Comparison of ENCODE assay signal across 16 mouse cellular contexts in genomic region chr13:94134646-94135045, GRCm38 (mm10).
DNase-seq lines count a peak whose midpoint lies in the region; ATAC-seq and TF ChIP-seq lines count a peak whose summit lies in the region.
"Had no signal": no experiment of that assay in that cellular context is flagged by ENCODE, and none has a peak within 500 bp of the region (broad histone marks: within the 10 kb centered on the region; RNA-seq: fewer than 3 reads in every experiment).

No protein-coding gene starts in this region.

- peaks cover 12% of the 10 kb centered on the region for H3K4me1 ChIP-seq in kidney, adult 2 months (ENCODE audit: control insufficient read depth, insufficient read depth, low read length)
- H3K4me1 ChIP-seq in lung, postnatal 0 days (ENCODE audit: insufficient read depth, low read depth, low read length): peaks cover 22% of the 10 kb centered on the region
- peaks cover 63% of the 10 kb centered on the region for H3K4me1 ChIP-seq in limb, embryonic 10.5 days
- peaks cover 5% of the 10 kb centered on the region; the same call in 1 of the 2 replicates for H3K4me1 ChIP-seq in stomach, postnatal 0 days (replicated peaks; ENCODE audit: control insufficient read depth, insufficient read depth)

- DNase-seq in kidney, adult 2 months: no peak
- DNase-seq in kidney, adult 11 months: no peak
- no peak for DNase-seq in lung, postnatal 0 days (ENCODE audit: low spot score)
- no peak for DNase-seq in lung, postnatal 36 days
- no peak for DNase-seq in limb, embryonic 10.5 days (ENCODE audit: low spot score)
- DNase-seq in stomach, postnatal 0 days (ENCODE audit: low spot score): no peak
- DNase-seq in ovary, postnatal 36 days (ENCODE audit: low spot score): no peak
- DNase-seq in c-Kit-positive CD71-positive TER-119-positive erythroid progenitor cells, embryonic 14.5 days (ENCODE audit: low spot score): no peak
- DNase-seq: adrenal gland, adult 2 months; cerebellum, adult 11-12 months; cerebellum, postnatal 36 days; midbrain, embryonic 14.5 days had no signal

- peak overlapping the region; percentile 55; the same call in 1 of the 2 replicates for H3K27ac ChIP-seq in kidney, adult 2 months (ENCODE audit: insufficient read depth, low read depth, low read length)
- peak overlapping the region; percentile 9; the same call in 1 of the 2 replicates for H3K27ac ChIP-seq in lung, postnatal 0 days (ENCODE audit: low read length)
- peak overlapping the region; percentile 66; the same call in 1 of the 2 replicates for H3K27ac ChIP-seq in limb, embryonic 10.5 days
- peak overlapping the region; percentile 63 for H3K27ac ChIP-seq in stomach, postnatal 0 days (replicated peaks)
- H3K27ac ChIP-seq: forebrain, embryonic 12.5 days; liver, embryonic 12.5 days; macrophage had no signal

- H3K9me3 ChIP-seq in lung, postnatal 0 days (ENCODE audit: low read length): no peaks in the 10 kb centered on the region
- no peaks in the 10 kb centered on the region for H3K9me3 ChIP-seq in limb, embryonic 10.5 days (replicated peaks)
- no peaks in the 10 kb centered on the region for H3K9me3 ChIP-seq in stomach, postnatal 0 days (ENCODE audit: control insufficient read depth, low read length)
- H3K9me3 ChIP-seq: embryonic facial prominence, embryonic 13.5 days; forebrain, embryonic 12.5 days; liver, embryonic 12.5 days had no signal

- WGBS in kidney, adult 2 months: 34% methylated on average over 7 of the region's 7 CpGs
- 52% methylated on average over 7 of the region's 7 CpGs for whole genome bisulfite sequencing in lung, postnatal 0 days
- WGBS in limb, embryonic 10.5 days: 66% methylated on average over 7 of the region's 7 CpGs
- 66% methylated on average over 7 of the region's 7 CpGs for WGBS in stomach, postnatal 0 days

- no peak for TF ChIP-seq EP300 in lung, postnatal 0 days (IDR thresholded peaks at IDR 0.05)
- TF ChIP-seq EP300 in stomach, postnatal 0 days (optimal IDR thresholded peaks at IDR 0.05): no peak

- TF ChIP-seq CTCF in kidney, adult 2 months (conservative IDR thresholded peaks at IDR 0.05; ENCODE audit: insufficient read depth, insufficient read length, low read depth, low read length): no peak
- no peak for TF ChIP-seq CTCF in lung, postnatal 0 days (IDR thresholded peaks at IDR 0.05)
- TF ChIP-seq CTCF in stomach, postnatal 0 days (IDR thresholded peaks at IDR 0.05; ENCODE audit: low read depth): no peak

- no peaks in the 10 kb centered on the region for H3K36me3 ChIP-seq in kidney, adult 2 months (ENCODE audit: control insufficient read depth, insufficient read depth, low read length)
- no peaks in the 10 kb centered on the region for H3K36me3 ChIP-seq in lung, postnatal 0 days (ENCODE audit: insufficient read depth, low read length)
- peaks cover 18% of the 10 kb centered on the region for H3K36me3 ChIP-seq in limb, embryonic 10.5 days
- H3K36me3 ChIP-seq in stomach, postnatal 0 days (ENCODE audit: control insufficient read depth, insufficient read depth, low read length): no peaks in the 10 kb centered on the region
- H3K36me3 ChIP-seq: embryonic facial prominence, embryonic 13.5 days; forebrain, embryonic 12.5 days; liver, embryonic 12.5 days had no signal

- ATAC-seq in lung, postnatal 0 days: no peak
- 0 out of 2 replicates have a peak, but pooled peaks have one; percentile 11 for ATAC-seq in stomach, postnatal 0 days (ENCODE audit: low FRiP score, low TSS enrichment)
- ATAC-seq: liver, embryonic 12.5 days had no signal

- no peak for TF ChIP-seq POLR2A in kidney, adult 2 months (IDR thresholded peaks at IDR 0.05; ENCODE audit: low read depth, low read length)

- H3K9ac ChIP-seq in lung, postnatal 0 days (replicated peaks; ENCODE audit: low read depth): no peak overlapping the region
- H3K9ac ChIP-seq in stomach, postnatal 0 days (ENCODE audit: low read length): no peak overlapping the region
- H3K9ac ChIP-seq: embryonic facial prominence, embryonic 13.5 days; forebrain, embryonic 12.5 days; liver, embryonic 12.5 days had no signal

- no peak overlapping the region for H3K4me3 ChIP-seq in kidney, adult 2 months (ENCODE audit: insufficient read depth, low read depth, low read length)
- H3K4me3 ChIP-seq in lung, postnatal 0 days (ENCODE audit: low read depth, low read length): no peak overlapping the region
- H3K4me3 ChIP-seq in limb, embryonic 10.5 days: no peak overlapping the region
- H3K4me3 ChIP-seq in stomach, postnatal 0 days (ENCODE audit: low read depth, low read length): no peak overlapping the region
- H3K4me3 ChIP-seq: embryonic facial prominence, embryonic 13.5 days; forebrain, embryonic 12.5 days; liver, embryonic 12.5 days had no signal

- no peak overlapping the region for H3K4me2 ChIP-seq in lung, postnatal 0 days (replicated peaks; ENCODE audit: low read depth, low read length)
- H3K4me2 ChIP-seq in stomach, postnatal 0 days (replicated peaks; ENCODE audit: low read depth): no peak overlapping the region
- H3K4me2 ChIP-seq: embryonic facial prominence, embryonic 13.5 days; forebrain, embryonic 12.5 days; liver, embryonic 12.5 days had no signal

- H3K27me3 ChIP-seq in kidney, adult 2 months (replicated peaks; ENCODE audit: control insufficient read depth, insufficient read depth, low read length): no peaks in the 10 kb centered on the region
- H3K27me3 ChIP-seq in lung, postnatal 0 days (replicated peaks; ENCODE audit: insufficient read depth, low read length): no peaks in the 10 kb centered on the region
- no peaks in the 10 kb centered on the region for H3K27me3 ChIP-seq in limb, embryonic 10.5 days (ENCODE audit: low read depth, poor library complexity, severe bottlenecking)
- H3K27me3 ChIP-seq in stomach, postnatal 0 days (ENCODE audit: control insufficient read depth, insufficient read depth, low read length): no peaks in the 10 kb centered on the region
- H3K27me3 ChIP-seq: embryonic facial prominence, embryonic 13.5 days; forebrain, embryonic 12.5 days; liver, embryonic 12.5 days had no signal

Comparison
In these comparisons a context has a peak if more than half of its experiments do, and no peak if none do; other contexts are left out.
1. H3K27ac ChIP-seq: peak in every context shown above with its lines; median percentile 66 in limb, embryonic 10.5 days; 63 in stomach, postnatal 0 days; 55 in kidney, adult 2 months; 9 in lung, postnatal 0 days.